Mouse (Mus musculus): ENCODE data around the gene Wfdc8.
"Not testable (repeated sequence)": the region's sequence is repeated elsewhere in the genome, so short reads cannot be mapped to it uniquely, and the experiment has no call there.

Gene Wfdc8

GRCm38 (mm10) chr2:164613471-164613870, at the start of gene Wfdc8, which contains the start of gene Wfdc6b:
Gene Wfdc8 (minus strand): TSS chr2:164613626.
Gene Wfdc6b (plus strand): TSS chr2:164613522.
- DNase-seq (ENCODE audit: extremely low read depth, insufficient read length, low spot score), result not testable (repeated sequence)

DNA sequence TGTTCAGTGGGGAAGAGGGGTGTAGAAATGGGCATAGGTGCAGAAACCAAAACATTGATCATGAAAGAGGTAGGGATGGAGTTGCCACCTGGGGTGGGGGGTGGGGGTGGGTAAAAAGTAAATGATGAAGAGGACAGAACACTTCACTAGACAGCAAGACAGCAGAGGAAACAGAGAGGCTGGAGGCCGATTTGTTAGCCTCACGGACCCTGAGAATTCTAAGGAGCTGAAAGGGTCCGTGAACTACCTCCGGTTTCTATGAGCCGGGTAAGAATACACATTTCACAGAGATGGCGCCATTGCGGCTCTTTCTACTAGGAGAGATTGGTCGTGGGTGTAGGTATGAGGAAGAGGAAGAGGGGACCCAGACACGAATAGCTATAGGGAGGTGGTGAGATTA, 43.1 kb upstream of the Wfdc8 start, which contains the start of gene Wfdc9:
TSS of gene Wfdc9 (minus strand) at position 101 of the 400 bp plus-strand sequence.
- DNase-seq (ENCODE audit: extremely low read depth, insufficient read length, low spot score), result no peak

DNA sequence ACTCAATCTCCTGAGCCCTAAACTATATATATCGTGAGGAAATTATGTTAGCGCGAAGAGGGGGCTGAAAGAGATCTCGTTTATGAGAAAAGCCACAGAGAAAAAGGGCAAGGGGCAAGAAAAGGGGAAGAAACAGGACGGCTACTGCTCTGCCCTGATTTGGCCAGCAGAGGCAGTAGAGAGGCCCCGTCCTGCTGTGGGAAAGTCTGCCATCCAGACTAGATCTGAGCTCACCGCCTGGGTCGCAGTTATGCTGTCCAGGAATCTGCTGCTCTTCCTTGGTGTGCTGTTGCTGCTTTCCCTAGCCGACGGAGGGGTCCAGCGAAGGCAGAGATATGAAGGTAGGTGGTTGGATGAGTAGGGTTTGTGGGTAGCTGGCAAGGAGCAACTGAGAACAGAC, 42.4 kb upstream of the Wfdc8 start, which contains the start of gene Wfdc10:
TSS of gene Wfdc10 (plus strand) at position 189 of the 400 bp plus-strand sequence.
- no peak for DNase-seq (ENCODE audit: extremely low read depth, insufficient read length, low spot score)

DNA sequence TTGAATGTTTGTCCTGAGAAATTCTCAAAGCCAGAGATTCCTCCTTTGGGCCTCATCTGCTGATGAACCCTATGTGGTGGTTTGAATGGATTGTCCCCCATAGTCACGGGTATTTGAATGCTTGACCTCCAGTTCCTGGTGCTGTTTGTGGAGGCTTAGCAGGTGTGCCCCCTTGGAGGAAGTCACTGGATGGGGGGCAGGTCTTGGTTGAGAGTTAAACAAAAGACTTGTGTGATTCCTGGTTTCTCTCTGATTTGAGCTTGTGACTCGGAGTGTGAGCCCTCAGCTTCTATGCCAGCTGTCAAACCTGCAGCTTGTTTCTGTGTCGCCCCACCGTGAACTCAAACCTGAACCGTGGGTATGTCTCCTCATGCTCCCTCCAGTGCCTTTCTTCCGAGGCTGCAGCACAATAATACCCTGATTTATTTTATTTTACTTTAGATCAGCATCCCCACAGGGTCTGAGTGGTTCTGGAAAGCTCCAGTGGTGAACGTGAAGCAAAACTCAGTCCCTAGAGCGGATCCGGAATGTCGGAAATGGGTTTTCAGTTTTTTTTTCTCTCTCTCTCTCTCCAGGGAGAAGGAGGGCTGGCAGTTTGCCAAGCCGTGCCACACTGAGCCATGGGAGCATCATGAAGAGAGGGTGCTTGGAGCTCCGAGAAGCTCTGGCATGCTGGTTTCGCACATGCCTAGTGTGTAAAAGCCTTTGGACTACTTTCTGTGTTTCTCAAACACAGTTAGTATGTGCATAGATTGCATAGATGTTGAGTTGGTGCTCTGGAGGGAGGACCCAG, 28.7 kb upstream of the Wfdc8 start:
- no peak for DNase-seq (ENCODE audit: extremely low read depth, insufficient read length, low spot score)

- no peak for DNase-seq (ENCODE audit: extremely low read depth, insufficient read length, low spot score)
Observed at GRCm38 (mm10) chr2:164641129-164641528, 27.7 kb upstream of the Wfdc8 start.

GRCm38 (mm10) chr2:164638696-164639095, 25.3 kb upstream of the Wfdc8 start, which contains the start of gene Wfdc16:
Gene Wfdc16 (minus strand): TSS chr2:164638796.
- DNase-seq (ENCODE audit: extremely low read depth, insufficient read length, low spot score), result no peak

DNA sequence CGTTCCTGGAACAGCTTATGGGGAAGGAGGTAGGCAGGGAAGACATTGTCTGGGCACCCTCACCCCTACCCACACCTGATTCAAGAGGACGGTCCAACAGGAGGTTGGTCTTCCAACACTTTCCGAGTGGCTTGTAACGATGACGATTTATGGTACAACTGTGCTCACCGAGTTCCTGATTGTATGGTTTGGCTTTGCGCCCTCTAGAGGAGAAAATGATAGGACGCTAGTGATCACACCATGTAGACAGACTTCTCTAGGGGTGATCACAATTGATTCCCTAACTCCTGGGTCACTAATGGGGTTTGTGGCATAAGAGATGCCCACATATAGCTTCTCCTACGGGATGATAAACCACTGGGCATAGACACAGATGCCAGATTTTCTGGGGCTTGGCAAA, 21.8 kb upstream of the Wfdc8 start:
- no peak for DNase-seq (ENCODE audit: extremely low read depth, insufficient read length, low spot score)

- no peak for DNase-seq (ENCODE audit: extremely low read depth, insufficient read length, low spot score)
Observed at GRCm38 (mm10) chr2:164621775-164622174, 8.3 kb upstream of the Wfdc8 start.

GRCm38 (mm10) chr2:164619050-164619449, 5.6 kb upstream of the Wfdc8 start:
- DNase-seq (ENCODE audit: extremely low read depth, insufficient read length, low spot score), result no peak

GRCm38 (mm10) chr2:164615386-164615785, 2.0 kb upstream of the Wfdc8 start:
- no peak for DNase-seq (ENCODE audit: extremely low read depth, insufficient read length, low spot score)

- DNase-seq (ENCODE audit: extremely low read depth, insufficient read length, low spot score), result no peak
Observed at GRCm38 (mm10) chr2:164608781-164609180, 4.6 kb downstream of the Wfdc8 start.

GRCm38 (mm10) chr2:164604411-164604810, 9.0 kb downstream of the Wfdc8 start:
- peak; percentile 27 for DNase-seq (ENCODE audit: extremely low read depth, insufficient read length, low spot score)

- no peak for DNase-seq (ENCODE audit: extremely low read depth, insufficient read length, low spot score)
Observed at GRCm38 (mm10) chr2:164603482-164603881, 9.9 kb downstream of the Wfdc8 start.

GRCm38 (mm10) chr2:164600179-164600578, 13.2 kb downstream of the Wfdc8 start:
- no peak for DNase-seq (ENCODE audit: extremely low read depth, insufficient read length, low spot score)

GRCm38 (mm10) chr2:164593494-164593893, 19.9 kb downstream of the Wfdc8 start, which contains the start of gene Eppin:
Gene Eppin (minus strand): TSS chr2:164593594.
- no peak for DNase-seq (ENCODE audit: extremely low read depth, insufficient read length, low spot score)

DNA sequence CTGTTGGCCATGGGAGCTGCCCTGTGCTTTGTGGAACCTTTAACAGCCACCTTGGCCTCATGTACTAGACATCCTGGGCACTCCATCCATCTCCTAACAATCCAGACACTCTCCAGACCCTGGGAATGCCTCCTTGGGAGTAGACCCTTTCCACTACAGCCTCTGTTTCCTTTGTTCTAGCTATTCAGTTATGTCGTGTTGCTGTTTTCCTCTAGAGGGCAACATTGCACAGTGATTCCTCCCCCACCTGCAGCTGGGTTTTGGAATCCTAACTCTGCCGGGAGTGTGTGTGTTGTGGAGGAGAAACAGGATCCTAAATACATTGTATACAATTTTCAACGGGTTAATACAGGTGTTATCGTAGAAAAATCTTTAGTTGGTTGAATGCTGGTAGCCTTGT, 21.4 kb downstream of the Wfdc8 start:
- DNase-seq (ENCODE audit: extremely low read depth, insufficient read length, low spot score), result no peak

- peak; percentile 30 for DNase-seq (ENCODE audit: extremely low read depth, insufficient read length, low spot score)
Observed at GRCm38 (mm10) chr2:164585025-164585725, 28.3 kb downstream of the Wfdc8 start, which contains the start of gene Wfdc6a. Gene Wfdc6a (minus strand): TSS chr2:164585447.

- not testable (repeated sequence) for DNase-seq (ENCODE audit: extremely low read depth, insufficient read length, low spot score)
Observed at GRCm38 (mm10) chr2:164573359-164573758, 40.1 kb downstream of the Wfdc8 start, which contains the start of gene Spint3. Gene Spint3 (minus strand): TSS chr2:164573459.

DNA sequence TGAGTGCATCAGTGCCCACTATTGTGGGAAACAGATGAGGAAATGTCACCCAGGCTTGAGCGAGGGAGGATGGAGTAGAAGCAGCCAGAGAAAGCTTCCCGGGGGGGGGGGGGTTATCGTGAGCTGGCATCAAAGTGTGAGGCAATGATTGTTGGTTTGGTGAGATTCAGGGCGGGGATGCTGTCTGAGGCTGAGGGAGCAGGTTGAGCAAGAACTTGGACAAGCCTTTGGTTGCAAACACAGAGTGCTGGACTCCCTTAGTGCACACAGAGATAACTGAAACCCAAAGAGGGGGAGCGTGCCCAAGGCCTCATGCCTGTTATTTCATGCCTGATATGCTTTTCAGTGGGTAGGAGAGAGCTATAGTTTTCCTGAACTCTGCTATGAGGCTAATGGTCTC, 46.0 kb downstream of the Wfdc8 start:
- no peak for DNase-seq (ENCODE audit: extremely low read depth, insufficient read length, low spot score)

GRCm38 (mm10) chr2:164566997-164567396, 46.4 kb downstream of the Wfdc8 start:
- DNase-seq (ENCODE audit: extremely low read depth, insufficient read length, low spot score), result no peak

DNA sequence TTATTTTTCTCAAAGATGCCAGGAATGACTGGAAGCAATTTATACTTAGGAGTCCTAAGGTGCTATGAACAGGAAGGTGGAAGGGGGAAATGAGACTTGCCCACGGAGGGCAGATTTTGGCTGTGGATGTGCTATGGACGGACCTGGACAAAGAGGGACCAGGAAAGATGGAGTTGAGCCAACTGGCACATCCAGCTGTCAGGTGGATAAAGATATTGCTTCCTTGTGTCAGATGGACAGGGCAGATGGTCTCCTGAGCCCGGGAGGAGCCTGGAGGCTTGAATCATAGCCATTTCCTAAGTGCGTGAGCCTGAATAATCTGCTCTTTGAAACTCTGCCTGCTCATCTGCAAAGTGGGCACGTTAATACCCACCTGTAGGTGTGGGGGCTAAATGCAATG, 49.1 kb downstream of the Wfdc8 start:
- no peak for DNase-seq (ENCODE audit: extremely low read depth, insufficient read length, low spot score)

Data from 3134 (cell line).